Mouse (Mus musculus) brain, embryonic 14.5 days (tissue): Measurements from ENCODE around the gene Rac2.

Experiments
- CTCF ChIP-seq: fragments of 200-500 bp; IDR thresholded peaks from 2 replicates; pipeline ENCODE4 v1.5.1; 2012; ENCODE audit warnings: inconsistent platforms, mild to moderate bottlenecking, moderate library complexity, borderline replicate concordance; ENCODE audit not compliant: insufficient read depth, insufficient read length; ENCODE audit errors: extremely low read depth
- POLR2A ChIP-seq: fragments of 200-500 bp; IDR thresholded peaks from 2 replicates; pipeline ENCODE4 v1.6.1; 2012; ENCODE audit warnings: mild to moderate bottlenecking, inconsistent platforms, borderline replicate concordance; ENCODE audit not compliant: poor library complexity, insufficient read depth, insufficient read length, severe bottlenecking; ENCODE audit errors: extremely low read depth

- TF ChIP-seq CTCF (no peak), POLR2A (no peak)
Observed at GRCm38 (mm10) chr15:78606059-78606458, 33.5 kb upstream of the Rac2 start.
